Mouse (Mus musculus) forebrain, embryonic 11.5 days (tissue): ENCODE results near the gene Sfxn1. TPM values are rescaled to one million over a fixed set of nuclear protein-coding genes. Genes with fewer than 3 reads are reported as not detected.

Source experiments
- ATAC-seq: fragments of 200-750 bp; cut with Nextera tagmentation; replicated peaks from 2 replicates; pipeline ENCODE4 v1.8.0; 2017; ENCODE audit warnings: moderate TSS enrichment; ENCODE audit not compliant: low FRiP score
- DNase-seq: peaks from one replicate; pipeline ENCODE4 v3.0.0-alpha.2; 2017; ENCODE audit warnings: low spot score
- H3K27ac ChIP-seq: fragments of 300-500 bp; sonication (generic); 2 replicates; pipeline ENCODE4 v1.5.1; 2014; ENCODE audit warnings: low read depth, low read length
- H3K27me3 ChIP-seq: fragments of 300-500 bp; sonication (generic); 2 replicates; pipeline ENCODE4 v1.6.1; 2014; ENCODE audit warnings: mild to moderate bottlenecking, low read length, mixed read lengths; ENCODE audit not compliant: control insufficient read depth, insufficient read depth
- H3K36me3 ChIP-seq: fragments of 300-500 bp; sonication (generic); 2 replicates; pipeline ENCODE4 v1.6.1; 2014; ENCODE audit warnings: mild to moderate bottlenecking, low read length, moderate library complexity, mixed read lengths; ENCODE audit not compliant: control insufficient read depth, insufficient read depth
- H3K4me1 ChIP-seq: fragments of 300-500 bp; sonication (generic); replicated peaks from 2 replicates; pipeline ENCODE4 v1.6.1; 2014; ENCODE audit warnings: low read length, mixed read lengths; ENCODE audit not compliant: control insufficient read depth, insufficient read depth
- H3K4me2 ChIP-seq: fragments of 300-500 bp; sonication (generic); 2 replicates; pipeline ENCODE4 v1.6.1; 2014; ENCODE audit warnings: low read depth, mild to moderate bottlenecking, low read length, moderate library complexity, mixed read lengths; ENCODE audit not compliant: severe bottlenecking
- H3K4me3 ChIP-seq: fragments of 300-500 bp; sonication (generic); 2 replicates; pipeline ENCODE4 v1.5.1; 2014; ENCODE audit warnings: low read depth, low read length
- H3K9ac ChIP-seq: fragments of 300-500 bp; sonication (generic); 2 replicates; pipeline ENCODE4 v1.6.1; 2014; ENCODE audit warnings: low read length
- H3K9me3 ChIP-seq: fragments of 300-500 bp; sonication (generic); 2 replicates; pipeline ENCODE4 v1.6.1; 2016; ENCODE audit warnings: low read length, mixed read lengths; ENCODE audit not compliant: control insufficient read depth
- WGBS: fragments of 180-500 bp; shearing (Covaris S2); extraction: QIAGEN DNeasy Blood & Tissue Kit; methylation state at CpG from one replicate; pipeline ENCODE4 v1.1.7; 2014; 5-methylcytosine and 5-hydroxymethylcytosine counted together
- polyA plus RNA-seq: library from polyadenylated mRNA; unstranded; fragments of >200 nt; fragmentation: Nextera tagmentation; extraction: Ambion mirVana; gene quantifications from 2 replicates; pipeline ENCODE4 v1.2.1, GENCODE M21; 2014

The Sfxn1 gene
- polyA plus RNA-seq, 1 experiment from 2014 or later = 94.5 TPM

DNA sequence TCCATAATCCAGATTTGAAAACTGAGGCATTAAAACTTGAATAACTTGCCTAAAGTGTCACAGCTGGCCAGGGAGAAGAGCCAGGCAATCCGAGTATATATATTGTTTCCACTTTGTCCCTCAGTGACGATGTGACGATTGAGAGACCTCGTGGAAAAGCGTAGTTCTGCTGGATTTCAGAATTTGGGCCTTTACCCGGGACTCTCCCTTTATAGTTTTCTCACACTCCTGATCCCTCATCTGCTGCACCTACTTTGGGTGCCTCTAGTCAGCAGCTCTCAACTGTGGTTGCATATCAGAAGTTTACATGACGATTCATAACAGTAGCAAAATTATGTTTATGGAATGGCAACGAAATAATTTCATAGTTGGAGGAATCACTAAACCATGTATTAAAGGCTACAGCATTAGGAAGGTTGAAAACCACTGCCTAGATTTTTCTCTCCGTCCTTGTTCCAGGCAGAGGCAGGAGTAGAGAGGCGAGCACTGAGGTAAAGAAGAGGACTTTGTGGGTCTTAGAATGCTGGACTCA is 923 bp downstream of the Sfxn1 start:
- Histone ChIP-seq H3K9ac (peak overlapping the region; percentile 92), H3K4me1 (no peaks in the 10 kb centered on the region; the same call in 1 of the 2 replicates), H3K36me3 (no peaks in the 10 kb centered on the region; the same call in 1 of the 2 replicates), H3K27ac (no peak overlapping the region), H3K27me3 (no peaks in the 10 kb centered on the region), H3K9me3 (no peaks in the 10 kb centered on the region), H3K4me3 (peak overlapping the region; percentile 75), H3K4me2 (peak overlapping the region; percentile 61)
- no peak for DNase-seq
- ATAC-seq = no peak
- WGBS = 41% methylated on average over 10 of the region's 10 CpGs

DNA sequence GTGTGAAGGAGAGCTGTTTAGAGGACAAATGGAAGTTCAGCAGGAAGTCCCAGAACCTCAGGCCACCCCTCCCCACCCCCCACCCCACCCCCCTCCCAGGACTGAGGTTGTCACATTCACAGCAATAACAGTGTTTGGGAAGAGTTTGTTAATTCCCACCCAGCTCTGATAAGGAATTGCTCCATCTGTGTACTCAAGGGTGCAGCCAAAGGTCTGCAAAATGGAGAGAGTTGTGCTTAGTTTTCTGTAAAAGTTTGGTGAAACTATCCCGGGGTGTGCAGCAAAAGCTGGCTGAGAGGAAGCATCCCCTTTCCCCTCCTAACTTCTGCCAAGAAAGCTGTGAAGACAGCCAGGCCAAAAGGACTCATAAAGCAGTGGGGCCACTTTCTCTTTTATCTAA is 1.4 kb downstream of the Sfxn1 start:
- no peak for DNase-seq
- no peak for ATAC-seq
- H3K4me2 ChIP-seq = peak overlapping the region; percentile 61
- H3K4me1 ChIP-seq = no peaks in the 10 kb centered on the region; the same call in 1 of the 2 replicates
- H3K4me3 ChIP-seq = peak overlapping the region; percentile 75
- no peaks in the 10 kb centered on the region for H3K27me3 ChIP-seq
- H3K9me3 ChIP-seq = no peaks in the 10 kb centered on the region
- 61% methylated on average over 1 of the region's 1 CpGs for WGBS
- no peaks in the 10 kb centered on the region; the same call in 1 of the 2 replicates for H3K36me3 ChIP-seq
- H3K9ac ChIP-seq = peak overlapping the region; percentile 92; the same call in 1 of the 2 replicates
- H3K27ac ChIP-seq = no peak overlapping the region

DNA sequence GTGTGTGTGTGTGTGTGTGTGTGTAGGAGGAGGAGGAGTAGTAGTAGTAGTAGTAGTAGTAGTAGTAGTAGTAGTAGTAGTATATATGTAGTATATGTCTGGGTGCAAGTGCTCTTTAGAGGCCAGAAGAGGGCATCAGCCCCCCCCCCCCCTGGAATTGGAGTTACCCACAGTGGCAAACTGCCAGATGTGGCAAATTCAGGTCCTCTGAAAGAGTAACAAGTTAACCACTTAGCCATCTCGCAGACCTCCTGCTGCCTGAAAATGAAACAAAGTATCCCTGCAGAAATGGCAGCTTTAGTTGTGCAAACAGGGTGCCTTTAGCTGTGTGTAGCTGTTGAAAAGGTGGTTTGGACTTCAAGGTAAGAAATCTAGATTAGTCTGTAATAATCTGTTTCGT is 1.8 kb downstream of the Sfxn1 start:
- Histone ChIP-seq H3K4me3 (no peak overlapping the region), H3K4me2 (no peak overlapping the region), H3K9ac (no peak overlapping the region; the same call in 1 of the 2 replicates)

DNA sequence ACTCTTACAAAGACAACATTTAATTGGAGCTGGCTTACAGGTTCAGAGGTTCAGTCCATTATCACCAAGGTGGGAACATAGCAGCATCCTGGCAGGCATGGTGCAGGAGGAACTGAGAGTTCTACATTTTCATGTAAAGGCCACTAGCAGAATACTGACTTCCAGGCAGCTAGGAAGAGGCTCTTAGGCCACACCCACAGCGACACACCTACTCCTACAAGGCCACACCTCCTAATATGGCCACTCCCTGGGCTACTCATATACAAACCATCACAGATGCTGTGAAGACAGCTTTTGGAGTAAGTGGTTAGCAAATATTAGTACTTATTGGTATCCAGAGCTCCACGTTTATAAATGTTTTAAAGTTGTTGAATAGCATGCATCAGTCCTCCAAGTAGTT is 3.7 kb downstream of the Sfxn1 start:
- Histone ChIP-seq H3K27me3 (no peaks in the 10 kb centered on the region), H3K27ac (no peak overlapping the region), H3K9me3 (no peaks in the 10 kb centered on the region), H3K4me1 (no peaks in the 10 kb centered on the region), H3K4me3 (no peak overlapping the region), H3K9ac (no peak overlapping the region), H3K4me2 (no peak overlapping the region), H3K36me3 (no peaks in the 10 kb centered on the region; the same call in 1 of the 2 replicates)
- WGBS = 93% methylated on average over 2 of the region's 2 CpGs
- DNase-seq (no peak), ATAC-seq (no peak)

More for the DNA sequence above, 1.8 kb downstream of the Sfxn1 start:
- Histone ChIP-seq H3K27me3 (no peaks in the 10 kb centered on the region), H3K9me3 (no peaks in the 10 kb centered on the region), H3K4me1 (no peaks in the 10 kb centered on the region), H3K27ac (no peak overlapping the region), H3K36me3 (no peaks in the 10 kb centered on the region; the same call in 1 of the 2 replicates)
- DNase-seq (no peak), ATAC-seq (no peak)
- 91% methylated on average over 2 of the region's 2 CpGs for WGBS

DNA sequence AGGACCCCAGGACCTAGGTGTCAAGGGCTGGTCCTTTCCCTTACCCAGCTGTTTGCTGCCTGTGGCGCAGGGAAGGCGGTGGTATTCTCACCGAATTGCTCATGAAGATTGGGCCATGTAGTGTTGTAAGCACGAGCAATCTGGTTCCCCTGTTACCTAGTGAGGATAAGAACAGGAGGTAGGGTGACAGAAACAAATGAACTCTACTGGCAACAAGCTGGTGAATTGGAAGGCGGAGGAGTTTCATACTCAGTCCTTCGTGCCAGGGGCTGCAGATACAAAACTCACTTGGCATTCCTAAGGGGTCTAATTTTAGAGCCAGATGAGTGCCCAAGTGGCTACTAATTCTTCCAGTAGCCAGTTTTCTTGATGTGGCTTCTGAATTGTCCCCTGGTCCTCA is 4.4 kb downstream of the Sfxn1 start:
- DNase-seq = no peak
- H3K9me3 ChIP-seq = no peaks in the 10 kb centered on the region
- H3K4me3 ChIP-seq = no peak overlapping the region
- WGBS = 94% methylated on average over 6 of the region's 6 CpGs
- H3K27ac ChIP-seq = no peak overlapping the region
- no peak overlapping the region for H3K9ac ChIP-seq
- no peaks in the 10 kb centered on the region; the same call in 1 of the 2 replicates for H3K36me3 ChIP-seq
- H3K4me1 ChIP-seq = no peaks in the 10 kb centered on the region
- no peak overlapping the region for H3K4me2 ChIP-seq
- no peak for ATAC-seq
- H3K27me3 ChIP-seq = no peaks in the 10 kb centered on the region

DNA sequence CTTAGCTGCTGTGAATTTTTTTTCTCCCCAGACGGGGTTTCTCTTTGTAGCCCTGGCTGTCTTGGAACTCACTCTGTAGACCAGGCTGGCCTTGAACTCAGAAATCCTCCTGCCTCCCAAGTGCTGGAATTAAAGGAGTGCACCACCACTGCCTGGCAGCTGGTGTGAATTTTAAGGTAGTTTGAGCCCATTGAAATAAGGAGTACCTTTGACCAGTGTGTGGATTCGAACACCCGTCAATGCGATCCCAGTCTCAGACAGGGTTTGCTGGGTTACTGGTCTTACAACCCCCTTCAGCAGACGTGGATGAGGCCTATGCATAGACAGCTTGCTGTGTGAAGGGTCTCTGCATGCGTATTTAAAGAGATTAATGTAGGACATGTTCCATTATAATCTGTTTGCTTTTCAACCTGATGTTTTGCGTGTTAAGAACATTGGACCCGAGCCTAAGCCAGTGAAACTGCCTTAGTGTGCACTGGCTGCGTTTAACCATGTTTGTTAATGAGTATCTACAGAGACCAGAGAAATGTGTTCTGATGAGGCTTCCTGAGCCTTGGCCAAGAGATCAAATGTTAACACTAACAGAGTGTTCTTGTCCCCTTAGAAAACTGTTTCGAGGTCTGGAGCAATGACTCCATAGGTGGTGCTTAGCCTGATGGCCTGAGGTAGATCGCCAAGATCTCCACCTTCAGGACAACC is 5.2 kb downstream of the Sfxn1 start:
- DNase-seq (no peak), ATAC-seq (no peak)
- Histone ChIP-seq H3K9ac (no peak overlapping the region), H3K4me1 (no peaks in the 10 kb centered on the region), H3K9me3 (no peaks in the 10 kb centered on the region), H3K27me3 (no peaks in the 10 kb centered on the region), H3K27ac (no peak overlapping the region), H3K36me3 (no peaks in the 10 kb centered on the region; the same call in 1 of the 2 replicates), H3K4me2 (no peak overlapping the region), H3K4me3 (no peak overlapping the region)
- 92% methylated on average over 11 of the region's 11 CpGs for WGBS

DNA sequence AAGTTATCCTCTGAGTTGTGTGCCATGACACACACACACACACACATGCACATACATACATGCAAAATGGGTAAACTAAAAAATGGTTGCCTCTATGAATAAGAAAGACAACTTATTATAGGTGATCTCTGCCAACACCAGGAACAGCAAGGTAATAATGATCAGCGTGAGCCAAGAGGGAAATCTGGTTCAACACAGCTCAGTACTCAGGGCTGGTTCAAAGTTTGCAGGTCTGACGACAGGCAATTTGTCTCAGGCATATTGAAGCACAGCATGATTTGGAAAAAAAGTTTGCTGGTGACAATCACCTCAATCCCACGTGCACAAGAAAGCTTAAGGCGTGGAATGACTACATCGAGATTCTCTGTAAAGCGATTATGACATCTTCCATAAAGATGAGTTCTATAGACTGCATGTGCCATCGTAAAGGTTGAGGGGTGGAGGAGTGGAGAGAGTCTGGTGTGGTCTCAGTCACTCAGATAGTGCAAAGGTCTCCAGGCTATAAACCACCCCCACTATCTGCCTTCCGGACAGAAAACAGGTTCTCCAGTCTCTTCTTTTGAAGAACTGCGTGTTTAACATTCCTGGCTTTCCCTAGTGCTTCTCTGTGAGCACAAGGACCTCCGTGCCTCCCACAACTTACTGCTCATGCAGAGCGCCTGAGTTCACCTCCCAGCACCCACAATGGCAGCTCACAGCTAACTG is 6.0 kb downstream of the Sfxn1 start:
- Histone ChIP-seq H3K36me3 (no peaks in the 10 kb centered on the region; the same call in 1 of the 2 replicates), H3K9me3 (no peaks in the 10 kb centered on the region), H3K4me3 (no peak overlapping the region), H3K27ac (no peak overlapping the region), H3K4me1 (no peaks in the 10 kb centered on the region), H3K9ac (no peak overlapping the region), H3K4me2 (no peak overlapping the region), H3K27me3 (no peaks in the 10 kb centered on the region)
- ATAC-seq = no peak
- WGBS = 91% methylated on average over 11 of the region's 11 CpGs
- DNase-seq = no peak

DNA sequence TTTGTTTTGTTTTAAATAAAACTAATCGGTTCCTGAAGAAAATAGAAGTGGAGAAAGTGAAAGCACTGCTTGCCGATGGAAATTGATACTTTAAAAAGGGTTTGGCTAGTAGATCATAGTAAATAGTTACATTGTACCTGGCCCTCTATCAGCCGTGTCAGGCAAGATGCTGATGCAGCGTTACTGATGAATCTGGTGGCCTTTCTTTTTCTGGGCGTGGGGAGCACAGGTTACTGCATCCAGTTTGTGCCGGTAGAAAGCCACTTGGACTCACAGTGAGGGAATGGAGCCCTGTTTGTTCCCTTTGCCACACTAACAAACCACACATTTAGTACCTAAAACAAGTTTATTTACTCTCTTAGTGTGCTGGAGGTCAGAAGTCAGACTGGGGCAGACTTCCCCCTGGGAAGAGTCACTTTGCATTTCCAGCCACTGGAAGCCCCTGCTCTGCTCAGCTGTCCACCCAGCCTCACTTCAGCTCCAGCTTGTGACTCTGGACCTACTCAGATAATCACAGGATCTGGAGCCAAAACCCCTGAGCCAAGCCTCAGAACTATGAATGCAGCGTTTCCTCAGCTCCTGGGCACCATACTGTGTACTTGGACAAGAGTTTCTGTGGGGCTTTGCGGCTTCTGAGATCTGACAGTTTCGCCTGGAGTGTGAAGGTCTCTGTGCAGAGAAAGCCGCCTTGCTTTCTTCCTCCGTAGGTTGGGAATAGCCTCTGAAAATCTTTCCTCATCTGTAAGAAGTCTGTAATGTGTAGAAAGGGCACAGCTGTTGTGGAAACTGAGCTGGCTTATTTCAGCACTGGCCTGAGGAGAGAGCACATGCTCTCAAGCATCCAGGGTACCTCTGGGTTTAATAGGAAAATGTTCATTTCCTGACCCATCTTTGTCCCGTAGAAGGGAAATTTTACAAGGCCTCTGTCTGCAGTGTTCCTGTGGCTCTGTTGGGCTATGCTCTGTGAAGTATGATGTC is 8.4 kb downstream of the Sfxn1 start:
- DNase-seq (no peak), ATAC-seq (no peak)
- Histone ChIP-seq H3K4me3 (no peak overlapping the region), H3K9ac (no peak overlapping the region), H3K27ac (no peak overlapping the region), H3K36me3 (no peaks in the 10 kb centered on the region), H3K4me1 (no peaks in the 10 kb centered on the region), H3K4me2 (no peak overlapping the region), H3K27me3 (no peaks in the 10 kb centered on the region), H3K9me3 (no peaks in the 10 kb centered on the region)
- 83% methylated on average over 12 of the region's 12 CpGs for WGBS
